Mouse (Mus musculus) heart, adult 10 weeks (tissue): Measurements from ENCODE around the gene Rhbdd3. TPM values are rescaled to one million over a fixed set of nuclear protein-coding genes. Genes with fewer than 3 reads are reported as not detected.

Experiments
- polyA plus RNA-seq: library from polyadenylated mRNA; stranded (reverse); fragments of 350-450 nt; fragmentation: Illumina TruSeq; extraction: RNeasy Lipid Tissue Mini Kit (QIAGEN cat#74804); gene quantifications from one replicate; pipeline ENCODE4 v1.2.3, GENCODE M21; 2014; ENCODE audit warnings: low read depth, low replicate concordance

Gene Rhbdd3
- 28.7 TPM for polyA plus RNA-seq

DNA sequence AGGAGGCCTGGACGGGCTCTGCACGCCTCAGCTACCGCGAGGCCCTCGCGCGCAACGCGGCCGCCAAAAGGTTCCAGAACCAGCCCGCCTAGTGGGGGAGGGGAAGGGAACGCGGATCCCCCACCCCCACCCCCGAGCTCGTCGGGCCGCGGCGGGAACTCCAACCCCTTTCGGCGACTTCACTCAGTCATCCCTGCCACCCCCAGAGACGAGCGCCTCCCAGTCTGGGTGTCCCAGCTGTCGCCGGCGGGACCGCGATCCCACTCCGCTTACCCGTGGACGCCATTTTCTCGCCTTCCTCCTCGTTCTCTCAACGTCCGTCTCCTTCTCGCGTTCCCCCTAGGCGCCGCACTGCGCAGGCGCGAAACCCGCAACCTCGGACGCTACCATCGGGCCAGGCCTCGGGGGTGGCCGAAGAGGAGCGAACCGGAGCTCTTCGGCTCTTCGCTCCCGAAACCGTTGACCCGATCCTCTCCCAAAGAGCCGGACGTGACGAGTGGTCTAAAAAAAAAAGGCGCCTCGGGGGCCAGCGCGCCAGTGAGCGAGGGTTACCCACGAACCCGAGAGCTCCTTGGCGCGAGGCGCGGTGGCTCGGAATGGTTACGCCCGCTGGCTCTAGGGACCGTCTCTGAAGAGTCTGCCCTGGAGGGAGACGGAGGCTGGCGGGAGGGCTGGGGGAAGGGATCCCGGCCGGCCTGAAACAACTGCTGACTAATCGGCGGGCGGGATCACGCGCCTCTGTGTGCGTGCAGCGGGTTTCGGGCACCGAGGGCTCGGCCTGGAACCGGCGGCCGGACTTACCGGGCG is at the start of gene Rhbdd3, which contains the start of gene Ewsr1:
Gene Rhbdd3, plus strand, starts transcription at position 191 of the 807 bp plus-strand sequence.
Gene Ewsr1, minus strand, starts transcription at position 531 of the 807 bp plus-strand sequence.

DNA sequence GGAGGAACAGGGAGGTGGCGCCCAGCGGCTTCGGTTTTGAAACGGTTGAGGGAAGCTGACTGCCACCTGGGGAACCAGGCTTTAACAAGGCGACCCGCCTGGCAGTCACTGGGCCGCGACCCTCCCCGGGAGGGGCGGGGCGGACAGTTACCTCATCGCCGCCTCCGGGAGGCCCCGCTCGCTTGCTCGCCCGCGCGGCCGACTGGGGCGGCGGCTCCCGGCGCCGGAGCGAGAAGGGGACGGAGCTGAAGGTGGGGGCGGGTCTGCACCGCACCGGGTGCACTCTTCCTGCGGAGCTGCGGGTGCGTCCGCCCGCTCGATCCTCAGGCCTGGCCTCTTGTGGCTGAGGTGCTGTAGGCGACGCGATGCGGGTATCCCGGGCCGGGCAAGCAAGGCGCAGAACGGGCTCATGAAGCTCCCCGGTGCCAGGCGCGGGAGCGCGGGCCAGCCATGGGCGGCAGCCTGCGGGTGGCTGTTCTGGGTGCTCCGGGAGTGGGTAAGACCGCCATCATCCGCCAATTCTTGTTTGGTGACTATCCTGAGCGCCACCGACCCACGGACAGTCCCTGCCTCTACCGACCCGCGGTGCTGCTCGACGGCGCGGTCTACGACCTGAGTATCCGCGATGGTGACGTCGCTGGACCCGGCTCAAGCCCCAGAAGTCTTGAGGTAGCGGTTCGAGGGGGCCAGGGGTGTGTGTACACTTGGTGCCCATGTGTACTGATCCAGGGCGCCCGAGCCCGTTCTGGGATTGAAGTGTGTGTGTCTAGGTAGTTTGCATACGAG is 40.7 kb upstream of the Rhbdd3 start, which contains the start of gene Rasl10a:
Gene Rasl10a, plus strand, starts transcription at position 273 of the 786 bp plus-strand sequence.

DNA sequence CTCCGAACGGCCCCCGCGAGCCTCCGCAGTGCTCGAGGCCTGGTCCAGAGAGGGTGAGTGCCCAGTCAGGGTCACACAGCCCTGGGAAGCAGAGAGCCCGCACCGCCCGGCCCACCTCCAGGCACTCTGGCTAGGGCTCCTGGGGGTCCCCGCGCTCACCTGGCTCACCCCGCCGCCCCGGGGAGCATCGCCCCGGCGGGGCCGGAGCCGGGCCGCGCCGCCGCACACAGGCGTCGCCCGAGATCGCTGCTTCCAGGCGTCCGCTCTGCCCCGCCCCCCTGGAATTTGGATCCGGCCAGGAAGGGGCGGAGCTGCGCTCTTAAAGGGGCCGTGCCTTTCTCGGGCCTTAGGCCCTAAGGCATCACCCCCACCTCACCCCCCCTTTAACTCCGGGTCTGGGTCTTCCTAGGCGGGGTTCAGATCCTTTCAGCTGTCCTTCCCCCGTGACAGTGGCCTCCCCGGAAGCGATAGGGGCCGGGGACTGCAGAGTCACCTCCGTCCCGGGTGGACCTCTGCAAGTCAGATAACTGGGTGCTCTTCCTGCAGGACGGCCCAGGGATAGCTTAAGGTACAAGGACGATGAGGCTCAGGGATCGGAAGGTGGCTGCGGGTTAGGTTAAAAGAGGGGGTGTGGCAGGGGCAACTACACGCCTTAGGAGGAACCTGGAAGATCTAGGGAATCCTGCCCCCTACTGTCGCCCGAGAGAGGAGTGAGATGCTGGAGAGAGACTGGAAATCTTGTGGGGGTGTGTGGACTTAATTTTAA is 33.5 kb upstream of the Rhbdd3 start, which contains the start of gene Gas2l1:
Gene Gas2l1, minus strand, starts transcription at position 272 of the 766 bp plus-strand sequence.

DNA sequence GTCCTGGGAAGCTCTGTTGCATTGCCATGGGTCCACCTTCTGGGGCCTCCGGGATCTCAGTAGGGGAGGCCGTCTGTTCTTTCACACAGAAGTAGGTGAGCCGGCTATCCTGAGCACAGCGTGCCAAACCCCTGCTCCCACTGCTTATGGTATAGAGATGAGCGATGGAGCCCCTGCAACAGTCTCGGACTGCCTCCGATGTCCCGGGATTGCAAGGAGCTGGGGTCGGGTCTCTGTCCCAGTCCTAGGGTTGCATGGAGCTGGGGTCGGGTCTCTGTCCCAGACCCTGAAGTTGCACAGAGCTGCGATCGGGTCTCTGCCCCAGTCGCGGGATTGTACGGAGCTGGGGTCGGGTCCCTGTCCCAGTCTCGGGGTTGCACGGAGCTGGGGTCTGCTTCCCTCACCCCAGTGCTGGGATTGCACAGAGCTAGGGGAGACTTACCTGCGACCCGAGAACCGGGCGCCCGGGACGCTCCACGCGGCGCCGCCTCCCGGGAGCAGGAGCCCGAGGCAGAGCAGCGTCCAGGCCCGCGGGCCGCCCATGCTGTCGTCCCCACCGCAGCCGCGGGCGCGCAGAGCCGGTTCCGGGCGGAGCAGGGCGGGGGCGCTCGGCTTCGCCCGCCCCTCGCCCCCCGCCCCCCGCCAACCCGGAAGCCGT is 53.1 kb downstream of the Rhbdd3 start, which contains the start of gene Emid1:
Gene Emid1, minus strand, starts transcription at position 578 of the 658 bp plus-strand sequence.

Other genes starting within 250 kb of the Rhbdd3 start
- 83.4 TPM for gene Nf2, start 249.4 kb upstream of the Rhbdd3 start, polyA plus RNA-seq
- 1.2 TPM for gene Nipsnap1, start 225.0 kb upstream of the Rhbdd3 start, polyA plus RNA-seq
- 19.3 TPM for gene Thoc5, start 203.6 kb upstream of the Rhbdd3 start, polyA plus RNA-seq
- not detected for gene Nefh, start 150.9 kb upstream of the Rhbdd3 start, polyA plus RNA-seq
- 41.9 TPM for gene Ap1b1, start 112.1 kb upstream of the Rhbdd3 start, polyA plus RNA-seq
- gene Rasl10a, start 40.8 kb upstream of the Rhbdd3 start, polyA plus RNA-seq = 5.3 TPM
- gene Gas2l1, start 33.6 kb upstream of the Rhbdd3 start, polyA plus RNA-seq = 21.5 TPM
- 190 TPM for gene Ewsr1, start 340 bp downstream of the Rhbdd3 start, polyA plus RNA-seq
- 1.4 TPM for gene Emid1, start 53.3 kb downstream of the Rhbdd3 start, polyA plus RNA-seq
- 81.3 TPM for gene Kremen1, start 162.6 kb downstream of the Rhbdd3 start, polyA plus RNA-seq